In genomic region chr2:134527419-134528114, GRCm38 (mm10) we compare ENCODE assay signal across 7 mouse cellular contexts. TPM values are rescaled to one million over a fixed set of nuclear protein-coding genes. Genes with fewer than 3 reads are reported as not detected.
DNase-seq lines count a peak whose midpoint lies in the region; ATAC-seq lines count a peak whose summit lies in the region.

No protein-coding gene starts in this region.

- no peaks in the 10 kb centered on the region for H3K9me3 ChIP-seq in heart, embryonic 12.5 days (replicated peaks)

- peak overlapping the region; percentile 76 for H3K27ac ChIP-seq in heart, embryonic 12.5 days (ENCODE audit: poor library complexity, severe bottlenecking)

- H3K4me1 ChIP-seq in heart, embryonic 12.5 days (replicated peaks): peaks cover 4% of the 10 kb centered on the region; the same call in 1 of the 2 replicates

- H3K4me2 ChIP-seq in heart, embryonic 12.5 days: peak overlapping the region; percentile 41

- no peaks in the 10 kb centered on the region for H3K27me3 ChIP-seq in heart, embryonic 12.5 days (replicated peaks)

- H3K36me3 ChIP-seq in heart, embryonic 12.5 days: no peaks in the 10 kb centered on the region

- no peak overlapping the region for H3K4me3 ChIP-seq in heart, embryonic 12.5 days

- 60% methylated on average over 11 of the region's 11 CpGs for WGBS in heart, embryonic 12.5 days

- no peak overlapping the region for H3K9ac ChIP-seq in heart, embryonic 12.5 days

- peak; percentile 82 for DNase-seq in 3T3-L1 (ENCODE audit: low read depth, low spot score)
- DNase-seq in Muller cell, postnatal 12 days (ENCODE audit: inconsistent ontology term): peak; percentile 62
- peak; percentile 43 to 50 for DNase-seq in kidney, postnatal 36 days
- DNase-seq in thymus, postnatal 4 days: no peak
- DNase-seq in layer of hippocampus, postnatal 25 days (ENCODE audit: extremely low spot score in 1 of 2, low spot score in 1 of 2): no peak
- no peak for DNase-seq in cerebellum, postnatal 36 days

- ATAC-seq in heart, embryonic 12.5 days (ENCODE audit: insufficient number of reproducible peaks, low FRiP score): peak; percentile 74

RNA-seq across cellular contexts. Expression of gene Hao1, which starts 26.6 kb away (rescaled TPM):
- 0.19 TPM in 1 of 2 replicates, not detected in the other for polyA plus RNA-seq in heart, embryonic 12.5 days (2016; fragmentation: Nextera tagmentation; extraction: Ambion mirVana)
- not detected for total RNA-seq in layer of hippocampus, postnatal 25 days (2021)

Comparison
In these comparisons a context has a peak if more than half of its experiments do, and no peak if none do; other contexts are left out.
1. DNase-seq: peak in 3T3-L1 (single experiment), Muller cell, postnatal 12 days (single experiment) and kidney, postnatal 36 days (2 of 2); none in thymus, postnatal 4 days (single experiment), layer of hippocampus, postnatal 25 days (0 of 2) and cerebellum, postnatal 36 days (0 of 2).